Mouse (Mus musculus): ENCODE results near the gene Aplnr.

The Aplnr gene

GRCm38 (mm10) chr2:85187582-85188151 is 51.6 kb downstream of the Aplnr start:
- no peak for DNase-seq (ENCODE audit: low read depth, low spot score)

Data from retina, adult 2 months (tissue).